Mouse (Mus musculus): Measurements from ENCODE around the gene Cnih1. TPM values are rescaled to one million over a fixed set of nuclear protein-coding genes. Genes with fewer than 3 reads are reported as not detected.
"Not testable (repeated sequence)": the region's sequence is repeated elsewhere in the genome, so short reads cannot be mapped to it uniquely, and the experiment has no call there.

Cnih1 gene
- polyA plus RNA-seq, 1 experiment from 2014 or later, result 174 TPM

- peaks cover 0 to 8% of the 10 kb centered on the region in 2 experiments; a peak in 2 of 4 replicates for H3K4me1 ChIP-seq (ENCODE audit: control insufficient read depth in 2 of 2, insufficient read depth in 2 of 2, low read length in 2 of 2)
- WGBS, result under 1% methylated on average over 65 of the region's 65 CpGs
- peak; percentile 92 for ATAC-seq (ENCODE audit: insufficient number of reproducible peaks, insufficient read depth, low FRiP score, low read depth)
- H3K36me3 ChIP-seq (ENCODE audit: control insufficient read depth, insufficient read depth, low read length), result peaks cover 5% of the 10 kb centered on the region
- peak within 1 kb of the TSS; percentile 82 to 97 for H3K4me3 ChIP-seq (ENCODE audit: control insufficient read depth in 1 of 2, insufficient read depth in 1 of 2, low read depth in 1 of 2, low read length in 2 of 2)
- H3K4me2 ChIP-seq (ENCODE audit: low read length), result peak within 1 kb of the TSS; percentile 75
- H3K9ac ChIP-seq (ENCODE audit: low read length), result peak within 1 kb of the TSS; percentile 90
- H3K27me3 ChIP-seq (ENCODE audit: control insufficient read depth, insufficient read depth, low read length), result no peaks in the 10 kb centered on the region
- H3K27ac ChIP-seq (replicated peaks in 1 of 2; ENCODE audit: control insufficient read depth in 1 of 2, insufficient read depth in 1 of 2, low read depth in 2 of 2, low read length in 2 of 2), result peak within 1 kb of the TSS; percentile 91 to 94
- H3K9me3 ChIP-seq (ENCODE audit: control insufficient read depth, low read length), result no peaks in the 10 kb centered on the region
Measured at GRCm38 (mm10) chr14:46821873-46822716, 33.9 kb upstream of the Cnih1 start, which contains the start of gene Gmfb. Gene Gmfb (minus strand): TSS chr14:46822242.

- peaks cover 12% of the 10 kb centered on the region for H3K36me3 ChIP-seq (ENCODE audit: control insufficient read depth, insufficient read depth, low read length)
- H3K9ac ChIP-seq (ENCODE audit: low read length), result peak overlapping the region; percentile 90
- no peaks in the 10 kb centered on the region for H3K27me3 ChIP-seq (ENCODE audit: control insufficient read depth, insufficient read depth, low read length)
- peak overlapping the region; percentile 75 for H3K4me2 ChIP-seq (ENCODE audit: low read length)
- H3K4me1 ChIP-seq (ENCODE audit: control insufficient read depth in 2 of 2, insufficient read depth in 2 of 2, low read length in 2 of 2), result peaks cover 0 to 8% of the 10 kb centered on the region in 2 experiments; a peak in 2 of 4 replicates
- H3K9me3 ChIP-seq (ENCODE audit: control insufficient read depth, low read length), result no peaks in the 10 kb centered on the region
- WGBS, result 0% methylated on average over 11 of the region's 11 CpGs
- H3K27ac ChIP-seq (replicated peaks in 1 of 2; ENCODE audit: control insufficient read depth in 1 of 2, insufficient read depth in 1 of 2, low read depth in 2 of 2, low read length in 2 of 2), result peak overlapping the region; percentile 91 to 94
- H3K4me3 ChIP-seq (ENCODE audit: control insufficient read depth in 1 of 2, insufficient read depth in 1 of 2, low read depth in 1 of 2, low read length in 2 of 2), result peak overlapping the region; percentile 82 to 97
- ATAC-seq (ENCODE audit: insufficient number of reproducible peaks, insufficient read depth, low FRiP score, low read depth), result no peak
Measured at GRCm38 (mm10) chr14:46821271-46821872, 33.2 kb upstream of the Cnih1 start.

- Histone ChIP-seq H3K36me3 (ENCODE audit: control insufficient read depth, insufficient read depth, low read length) (peaks cover 23% of the 10 kb centered on the region), H3K4me2 (ENCODE audit: low read length) (peak overlapping the region; percentile 75; the same call in 1 of the 2 replicates), H3K4me1 (ENCODE audit: control insufficient read depth in 2 of 2, insufficient read depth in 2 of 2, low read length in 2 of 2) (peaks cover 0 to 16% of the 10 kb centered on the region in 2 experiments; a peak in 2 of 4 replicates)
- H3K27me3 ChIP-seq (ENCODE audit: control insufficient read depth, insufficient read depth, low read length); H3K27ac ChIP-seq (replicated peaks in 1 of 2; ENCODE audit: control insufficient read depth in 1 of 2, insufficient read depth in 1 of 2, low read depth in 2 of 2, low read length in 2 of 2); ATAC-seq (ENCODE audit: insufficient number of reproducible peaks, insufficient read depth, low FRiP score, low read depth); H3K9me3 ChIP-seq (ENCODE audit: control insufficient read depth, low read length); H3K9ac ChIP-seq (ENCODE audit: low read length); H3K4me3 ChIP-seq (ENCODE audit: control insufficient read depth in 1 of 2, insufficient read depth in 1 of 2, low read depth in 1 of 2, low read length in 2 of 2): not testable (repeated sequence)
- 86% methylated on average over 5 of the region's 6 CpGs for whole genome bisulfite sequencing
Measured at GRCm38 (mm10) chr14:46819961-46820360, 31.8 kb upstream of the Cnih1 start.

GRCm38 (mm10) chr14:46818743-46819142, 30.5 kb upstream of the Cnih1 start:
- no peak overlapping the region for H3K4me3 ChIP-seq (ENCODE audit: control insufficient read depth in 1 of 2, insufficient read depth in 1 of 2, low read depth in 1 of 2, low read length in 2 of 2)
- no peak overlapping the region for H3K9ac ChIP-seq (ENCODE audit: low read length)
- 93% methylated on average over 7 of the region's 7 CpGs for WGBS
- no peaks in the 10 kb centered on the region for H3K27me3 ChIP-seq (ENCODE audit: control insufficient read depth, insufficient read depth, low read length)
- no peak overlapping the region for H3K27ac ChIP-seq (replicated peaks in 1 of 2; ENCODE audit: control insufficient read depth in 1 of 2, insufficient read depth in 1 of 2, low read depth in 2 of 2, low read length in 2 of 2)
- peaks cover 32% of the 10 kb centered on the region for H3K36me3 ChIP-seq (ENCODE audit: control insufficient read depth, insufficient read depth, low read length)
- no peaks in the 10 kb centered on the region for H3K9me3 ChIP-seq (ENCODE audit: control insufficient read depth, low read length)
- H3K4me1 ChIP-seq (ENCODE audit: control insufficient read depth in 2 of 2, insufficient read depth in 2 of 2, low read length in 2 of 2), result peaks cover 0 to 16% of the 10 kb centered on the region in 2 experiments; a peak in 2 of 4 replicates
- H3K4me2 ChIP-seq (ENCODE audit: low read length), result no peak overlapping the region
- no peak for ATAC-seq (ENCODE audit: insufficient number of reproducible peaks, insufficient read depth, low FRiP score, low read depth)

- no peak overlapping the region for H3K27ac ChIP-seq (replicated peaks in 1 of 2; ENCODE audit: control insufficient read depth in 1 of 2, insufficient read depth in 1 of 2, low read depth in 2 of 2, low read length in 2 of 2)
- no peaks in the 10 kb centered on the region for H3K27me3 ChIP-seq (ENCODE audit: control insufficient read depth, insufficient read depth, low read length)
- peaks cover 44% of the 10 kb centered on the region for H3K36me3 ChIP-seq (ENCODE audit: control insufficient read depth, insufficient read depth, low read length)
- WGBS, result 84% methylated on average over 8 of the region's 8 CpGs
- no peak overlapping the region for H3K4me3 ChIP-seq (ENCODE audit: control insufficient read depth in 1 of 2, insufficient read depth in 1 of 2, low read depth in 1 of 2, low read length in 2 of 2)
- no peak overlapping the region for H3K4me2 ChIP-seq (ENCODE audit: low read length)
- no peaks in the 10 kb centered on the region for H3K9me3 ChIP-seq (ENCODE audit: control insufficient read depth, low read length)
- peaks cover 0 to 16% of the 10 kb centered on the region in 2 experiments; a peak in 2 of 4 replicates for H3K4me1 ChIP-seq (ENCODE audit: control insufficient read depth in 2 of 2, insufficient read depth in 2 of 2, low read length in 2 of 2)
- no peak overlapping the region for H3K9ac ChIP-seq (ENCODE audit: low read length)
- ATAC-seq (ENCODE audit: insufficient number of reproducible peaks, insufficient read depth, low FRiP score, low read depth), result no peak
Measured at GRCm38 (mm10) chr14:46816916-46817622, 28.9 kb upstream of the Cnih1 start.

GRCm38 (mm10) chr14:46815640-46816039, 27.4 kb upstream of the Cnih1 start:
- 46% methylated on average over 6 of the region's 6 CpGs for WGBS
- Histone ChIP-seq H3K4me3 (ENCODE audit: control insufficient read depth in 1 of 2, insufficient read depth in 1 of 2, low read depth in 1 of 2, low read length in 2 of 2) (no peak overlapping the region), H3K27ac (replicated peaks in 1 of 2; ENCODE audit: control insufficient read depth in 1 of 2, insufficient read depth in 1 of 2, low read depth in 2 of 2, low read length in 2 of 2) (no peak overlapping the region), H3K36me3 (ENCODE audit: control insufficient read depth, insufficient read depth, low read length) (peaks cover 58% of the 10 kb centered on the region), H3K9me3 (ENCODE audit: control insufficient read depth, low read length) (no peaks in the 10 kb centered on the region), H3K4me1 (ENCODE audit: control insufficient read depth in 2 of 2, insufficient read depth in 2 of 2, low read length in 2 of 2) (peaks cover 0 to 13% of the 10 kb centered on the region in 2 experiments; a peak in 2 of 4 replicates), H3K27me3 (ENCODE audit: control insufficient read depth, insufficient read depth, low read length) (no peaks in the 10 kb centered on the region), H3K9ac (ENCODE audit: low read length) (no peak overlapping the region), H3K4me2 (ENCODE audit: low read length) (no peak overlapping the region)
- ATAC-seq (ENCODE audit: insufficient number of reproducible peaks, insufficient read depth, low FRiP score, low read depth), result no peak

GRCm38 (mm10) chr14:46807927-46808326, 19.7 kb upstream of the Cnih1 start:
- H3K4me1 ChIP-seq (ENCODE audit: control insufficient read depth in 2 of 2, insufficient read depth in 2 of 2, low read length in 2 of 2), result no peaks in the 10 kb centered on the region
- no peak overlapping the region for H3K4me2 ChIP-seq (ENCODE audit: low read length)
- no peak overlapping the region for H3K9ac ChIP-seq (ENCODE audit: low read length)
- WGBS, result 82% methylated on average over 3 of the region's 3 CpGs
- H3K4me3 ChIP-seq (ENCODE audit: control insufficient read depth in 1 of 2, insufficient read depth in 1 of 2, low read depth in 1 of 2, low read length in 2 of 2), result no peak overlapping the region
- no peak for ATAC-seq (ENCODE audit: insufficient number of reproducible peaks, insufficient read depth, low FRiP score, low read depth)
- no peaks in the 10 kb centered on the region for H3K9me3 ChIP-seq (ENCODE audit: control insufficient read depth, low read length)
- H3K27ac ChIP-seq (replicated peaks in 1 of 2; ENCODE audit: control insufficient read depth in 1 of 2, insufficient read depth in 1 of 2, low read depth in 2 of 2, low read length in 2 of 2), result no peak overlapping the region
- H3K27me3 ChIP-seq (ENCODE audit: control insufficient read depth, insufficient read depth, low read length), result no peaks in the 10 kb centered on the region
- peaks cover 44% of the 10 kb centered on the region for H3K36me3 ChIP-seq (ENCODE audit: control insufficient read depth, insufficient read depth, low read length)

Measured in heart, embryonic 14.5 days (tissue).